Mouse (Mus musculus): ENCODE measurements at regions not wholly inside any gene's neighbourhood (a gene's known extent, or its start where the extent isn't known, plus 50 kb on each side); places are given as distances from the start of the nearest gene placed in this dataset.
A peak's percentile ranks its signal among the peaks of the same experiment; 100 is the strongest.

DNA sequence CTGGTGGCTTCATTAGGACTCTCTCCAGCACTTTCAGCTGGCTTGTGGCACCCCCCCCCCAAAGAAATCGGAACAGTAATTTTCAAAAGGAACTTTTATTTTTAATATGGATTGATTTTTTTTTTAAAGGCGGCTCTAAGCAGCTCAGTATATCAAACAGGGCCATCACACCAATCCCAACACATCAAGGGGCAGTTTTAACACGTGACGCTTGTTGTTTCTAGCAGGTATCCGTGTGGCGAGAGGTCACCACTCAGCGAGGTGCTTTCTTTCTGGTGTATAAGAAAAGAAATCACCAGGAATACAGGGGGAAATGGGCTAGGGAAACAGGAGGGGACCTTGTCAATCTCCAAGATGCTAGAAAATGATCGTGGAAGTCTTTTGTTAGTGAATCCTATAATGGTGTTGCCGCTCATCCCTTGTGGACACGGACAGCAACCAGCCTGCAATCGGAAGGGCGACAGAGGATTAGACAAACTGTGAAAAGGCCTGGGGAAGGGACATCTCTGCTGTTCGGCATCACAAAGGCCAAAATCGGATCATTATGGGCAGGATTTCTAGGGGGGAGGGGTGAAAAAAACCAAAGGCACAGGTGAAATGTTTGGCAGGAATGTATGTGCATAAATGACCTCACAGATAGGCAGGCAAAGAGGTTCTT, 503.7 kb upstream of the Atp11b start:
- 61% methylated on average over 14 of the region's 14 CpGs for WGBS
- Histone ChIP-seq H3K36me3 (ENCODE audit: control insufficient read depth, insufficient read depth, low read length) (no peaks in the 10 kb centered on the region), H3K4me3 (ENCODE audit: low read depth, low read length) (no peak overlapping the region), H3K9ac (ENCODE audit: low read length) (no peak overlapping the region), H3K27ac (ENCODE audit: low read depth, low read length) (no peak overlapping the region), H3K4me1 (ENCODE audit: control insufficient read depth, insufficient read depth, low read length) (peaks cover 4% of the 10 kb centered on the region; the same call in 1 of the 2 replicates), H3K4me2 (ENCODE audit: low read length) (no peak overlapping the region), H3K9me3 (replicated peaks; ENCODE audit: control insufficient read depth, low read length) (no peaks in the 10 kb centered on the region), H3K27me3 (replicated peaks; ENCODE audit: control insufficient read depth, insufficient read depth, low read length) (no peaks in the 10 kb centered on the region)
- DNase-seq (ENCODE audit: low spot score): peak; percentile 27
- peak; percentile 54; the same call in 1 of the 2 replicates for ATAC-seq

GRCm38 (mm10) chr3:35253861-35254260, 500.0 kb upstream of the Atp11b start:
- no peak for DNase-seq (ENCODE audit: low spot score)
- ATAC-seq: no peak
- 71% methylated on average over 5 of the region's 5 CpGs for WGBS

GRCm38 (mm10) chr3:35260936-35261335, 493.0 kb upstream of the Atp11b start:
- Histone ChIP-seq H3K4me2 (ENCODE audit: low read length) (no peak overlapping the region), H3K9me3 (replicated peaks; ENCODE audit: control insufficient read depth, low read length) (no peaks in the 10 kb centered on the region), H3K9ac (ENCODE audit: low read length) (no peak overlapping the region), H3K27me3 (replicated peaks; ENCODE audit: control insufficient read depth, insufficient read depth, low read length) (no peaks in the 10 kb centered on the region), H3K36me3 (ENCODE audit: control insufficient read depth, insufficient read depth, low read length) (no peaks in the 10 kb centered on the region), H3K4me1 (ENCODE audit: control insufficient read depth, insufficient read depth, low read length) (no peaks in the 10 kb centered on the region), H3K4me3 (ENCODE audit: low read depth, low read length) (no peak overlapping the region), H3K27ac (ENCODE audit: low read depth, low read length) (no peak overlapping the region)
- 92% methylated on average over 6 of the region's 6 CpGs for WGBS
- ATAC-seq: no peak
- DNase-seq (ENCODE audit: low spot score): no peak

More at GRCm38 (mm10) chr3:35253861-35254260, 500.0 kb upstream of the Atp11b start:
- no peaks in the 10 kb centered on the region for H3K9me3 ChIP-seq (replicated peaks; ENCODE audit: control insufficient read depth, low read length)
- H3K27me3 ChIP-seq (replicated peaks; ENCODE audit: control insufficient read depth, insufficient read depth, low read length): no peaks in the 10 kb centered on the region
- H3K27ac ChIP-seq (ENCODE audit: low read depth, low read length): no peak overlapping the region
- no peak overlapping the region for H3K4me3 ChIP-seq (ENCODE audit: low read depth, low read length)
- no peaks in the 10 kb centered on the region for H3K36me3 ChIP-seq (ENCODE audit: control insufficient read depth, insufficient read depth, low read length)
- no peak overlapping the region for H3K9ac ChIP-seq (ENCODE audit: low read length)
- no peak overlapping the region for H3K4me2 ChIP-seq (ENCODE audit: low read length)
- H3K4me1 ChIP-seq (ENCODE audit: control insufficient read depth, insufficient read depth, low read length): no peaks in the 10 kb centered on the region

DNA sequence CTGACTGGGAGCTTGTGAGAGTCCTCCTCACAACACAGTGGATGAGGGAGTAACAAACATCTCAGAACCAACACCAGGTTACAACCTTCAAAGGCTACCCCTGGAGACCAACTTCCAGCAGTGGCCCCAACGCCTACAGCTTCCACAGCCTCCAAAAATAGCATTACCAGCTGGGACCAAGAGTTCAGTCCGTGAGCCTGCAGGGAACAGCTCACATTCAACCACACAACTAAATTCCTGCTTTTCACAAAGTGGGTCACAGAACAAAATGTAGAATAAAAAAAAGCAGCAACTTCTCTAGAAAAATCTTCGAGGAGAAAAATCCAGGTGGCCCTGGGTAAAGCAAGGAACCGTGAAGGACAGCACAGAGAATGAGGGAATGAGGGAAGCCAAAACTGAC, 485.0 kb upstream of the Atp11b start:
- H3K4me1 ChIP-seq (ENCODE audit: control insufficient read depth, insufficient read depth, low read length): peaks cover 5% of the 10 kb centered on the region; the same call in 1 of the 2 replicates
- H3K4me3 ChIP-seq (ENCODE audit: low read depth, low read length): no peak overlapping the region
- WGBS: 69% methylated on average over 4 of the region's 4 CpGs
- H3K4me2 ChIP-seq (ENCODE audit: low read length): no peak overlapping the region
- H3K9me3 ChIP-seq (replicated peaks; ENCODE audit: control insufficient read depth, low read length): no peaks in the 10 kb centered on the region
- H3K36me3 ChIP-seq (ENCODE audit: control insufficient read depth, insufficient read depth, low read length): no peaks in the 10 kb centered on the region
- no peak overlapping the region for H3K9ac ChIP-seq (ENCODE audit: low read length)
- ATAC-seq: no peak
- H3K27ac ChIP-seq (ENCODE audit: low read depth, low read length): no peak overlapping the region
- H3K27me3 ChIP-seq (replicated peaks; ENCODE audit: control insufficient read depth, insufficient read depth, low read length): no peaks in the 10 kb centered on the region
- no peak for DNase-seq (ENCODE audit: low spot score)

GRCm38 (mm10) chr3:35269977-35270880, 483.7 kb upstream of the Atp11b start:
- Histone ChIP-seq H3K9ac (ENCODE audit: low read length) (no peak overlapping the region), H3K27ac (ENCODE audit: low read depth, low read length) (no peak overlapping the region), H3K4me1 (ENCODE audit: control insufficient read depth, insufficient read depth, low read length) (peaks cover 5% of the 10 kb centered on the region; the same call in 1 of the 2 replicates), H3K4me2 (ENCODE audit: low read length) (no peak overlapping the region), H3K27me3 (replicated peaks; ENCODE audit: control insufficient read depth, insufficient read depth, low read length) (no peaks in the 10 kb centered on the region), H3K9me3 (replicated peaks; ENCODE audit: control insufficient read depth, low read length) (no peaks in the 10 kb centered on the region), H3K4me3 (ENCODE audit: low read depth, low read length) (no peak overlapping the region), H3K36me3 (ENCODE audit: control insufficient read depth, insufficient read depth, low read length) (no peaks in the 10 kb centered on the region)
- ATAC-seq (0 out of 2 replicates have a peak, but pooled peaks have one; percentile 29), DNase-seq (ENCODE audit: low spot score) (peak; percentile 37)
- 48% methylated on average over 7 of the region's 7 CpGs for WGBS

- Histone ChIP-seq H3K27ac (ENCODE audit: low read depth, low read length) (no peak overlapping the region), H3K4me3 (ENCODE audit: low read depth, low read length) (no peak overlapping the region), H3K9me3 (replicated peaks; ENCODE audit: control insufficient read depth, low read length) (no peaks in the 10 kb centered on the region; the same call in 1 of the 2 replicates), H3K9ac (ENCODE audit: low read length) (no peak overlapping the region), H3K4me2 (ENCODE audit: low read length) (no peak overlapping the region), H3K27me3 (replicated peaks; ENCODE audit: control insufficient read depth, insufficient read depth, low read length) (no peaks in the 10 kb centered on the region), H3K36me3 (ENCODE audit: control insufficient read depth, insufficient read depth, low read length) (no peaks in the 10 kb centered on the region), H3K4me1 (ENCODE audit: control insufficient read depth, insufficient read depth, low read length) (peaks cover 5% of the 10 kb centered on the region; the same call in 1 of the 2 replicates)
- ATAC-seq: no peak
- 69% methylated on average over 5 of the region's 5 CpGs for WGBS
- peak; percentile 16 for DNase-seq (ENCODE audit: low spot score)
Observed at GRCm38 (mm10) chr3:35273546-35273945, 480.4 kb upstream of the Atp11b start.

DNA sequence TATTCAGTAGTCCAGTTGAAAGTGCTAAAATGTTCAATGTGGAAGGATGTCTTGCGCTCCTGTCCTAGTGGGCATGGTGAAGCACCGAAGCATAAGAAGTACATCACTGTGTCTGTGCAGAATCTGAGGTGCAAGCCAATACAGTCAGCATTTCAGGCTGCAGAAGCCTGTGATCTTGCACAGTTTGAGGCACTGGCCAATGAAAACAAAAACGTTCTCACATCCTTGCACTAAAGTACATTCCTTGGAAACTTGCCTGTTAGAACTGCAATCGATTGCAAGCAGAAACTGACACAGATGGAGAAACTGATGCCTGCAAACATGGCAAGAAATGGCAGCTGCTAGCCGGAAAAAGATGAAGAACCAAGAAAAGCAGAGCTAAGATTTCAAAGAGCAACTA, 472.9 kb upstream of the Atp11b start:
- no peaks in the 10 kb centered on the region for H3K36me3 ChIP-seq (ENCODE audit: control insufficient read depth, insufficient read depth, low read length)
- H3K9me3 ChIP-seq (replicated peaks; ENCODE audit: control insufficient read depth, low read length): no peaks in the 10 kb centered on the region; the same call in 1 of the 2 replicates
- WGBS: 73% methylated on average over 5 of the region's 5 CpGs
- ATAC-seq (peak; percentile 65; the same call in 1 of the 2 replicates), DNase-seq (ENCODE audit: low spot score) (peak; percentile 69)
- no peak overlapping the region for H3K9ac ChIP-seq (ENCODE audit: low read length)
- H3K4me1 ChIP-seq (ENCODE audit: control insufficient read depth, insufficient read depth, low read length): no peaks in the 10 kb centered on the region
- no peak overlapping the region for H3K27ac ChIP-seq (ENCODE audit: low read depth, low read length)
- no peak overlapping the region for H3K4me3 ChIP-seq (ENCODE audit: low read depth, low read length)
- no peaks in the 10 kb centered on the region for H3K27me3 ChIP-seq (replicated peaks; ENCODE audit: control insufficient read depth, insufficient read depth, low read length)
- no peak overlapping the region for H3K4me2 ChIP-seq (ENCODE audit: low read length)

- Histone ChIP-seq H3K27ac (ENCODE audit: low read depth, low read length) (no peak overlapping the region), H3K9ac (ENCODE audit: low read length) (no peak overlapping the region), H3K36me3 (ENCODE audit: control insufficient read depth, insufficient read depth, low read length) (no peaks in the 10 kb centered on the region), H3K4me3 (ENCODE audit: low read depth, low read length) (no peak overlapping the region), H3K4me1 (ENCODE audit: control insufficient read depth, insufficient read depth, low read length) (no peaks in the 10 kb centered on the region), H3K9me3 (replicated peaks; ENCODE audit: control insufficient read depth, low read length) (no peaks in the 10 kb centered on the region), H3K27me3 (replicated peaks; ENCODE audit: control insufficient read depth, insufficient read depth, low read length) (no peaks in the 10 kb centered on the region), H3K4me2 (ENCODE audit: low read length) (no peak overlapping the region)
- no peak for DNase-seq (ENCODE audit: low spot score)
- WGBS: 87% methylated on average over 2 of the region's 2 CpGs
- no peak for ATAC-seq
Observed at GRCm38 (mm10) chr3:35282106-35282505, 471.8 kb upstream of the Atp11b start.
